Mouse (Mus musculus): ENCODE results near the gene 4930430A15Rik.

Gene 4930430A15Rik

GRCm38 (mm10) chr2:111229502-111229901, at the start of gene 4930430A15Rik:
Gene 4930430A15Rik, minus strand, starts transcription at chr2:111229602.
- no peak for TF ChIP-seq GATA4 (IDR thresholded peaks at IDR 0.05; ENCODE audit: insufficient replicate concordance, low read length)

- no peak for TF ChIP-seq GATA4 (IDR thresholded peaks at IDR 0.05; ENCODE audit: insufficient replicate concordance, low read length)
These were observed 44.6 kb upstream of the 4930430A15Rik start, which contains the start of gene Olfr1277 for GRCm38 (mm10) chr2:111274006-111274405. Gene Olfr1277, minus strand, starts transcription at chr2:111274106.

GRCm38 (mm10) chr2:111254216-111254615, 24.8 kb upstream of the 4930430A15Rik start, which contains the start of gene Olfr1276:
Gene Olfr1276, plus strand, starts transcription at chr2:111254516.
- TF ChIP-seq GATA4 (IDR thresholded peaks at IDR 0.05; ENCODE audit: insufficient replicate concordance, low read length) = no peak

GRCm38 (mm10) chr2:111235186-111235585, 5.8 kb upstream of the 4930430A15Rik start, which contains the start of gene Olfr1275:
Gene Olfr1275, minus strand, starts transcription at chr2:111235286.
- no peak for TF ChIP-seq GATA4 (IDR thresholded peaks at IDR 0.05; ENCODE audit: insufficient replicate concordance, low read length)

GRCm38 (mm10) chr2:111182068-111182467, 47.3 kb downstream of the 4930430A15Rik start:
- TF ChIP-seq GATA4 (IDR thresholded peaks at IDR 0.05; ENCODE audit: insufficient replicate concordance, low read length) = no peak

GRCm38 (mm10) chr2:111152836-111153235, 76.6 kb downstream of the 4930430A15Rik start, which contains the start of gene Gm15130:
Gene Gm15130, minus strand, starts transcription at chr2:111152936.
- TF ChIP-seq GATA4 (IDR thresholded peaks at IDR 0.05; ENCODE audit: insufficient replicate concordance, low read length) = no peak

- no peak for TF ChIP-seq GATA4 (IDR thresholded peaks at IDR 0.05; ENCODE audit: insufficient replicate concordance, low read length)
These were observed 93.7 kb downstream of the 4930430A15Rik start for GRCm38 (mm10) chr2:111135739-111136138.

All from liver, adult (tissue).